Mouse (Mus musculus): ENCODE results near the gene Pigg. TPM values are rescaled to one million over a fixed set of nuclear protein-coding genes. Genes with fewer than 3 reads are reported as not detected.

The Pigg gene
- total and polyA plus RNA-seq, 3 experiments = 6.7 to 11.2 TPM; not detected in 1

- Histone ChIP-seq H3K27ac (ENCODE audit: control insufficient read depth, low read depth, low read length) (no peak overlapping the region), H3K4me1 (ENCODE audit: control insufficient read depth in 1 of 2, insufficient read depth in 2 of 2, low read length in 2 of 2) (peaks cover 3 to 7% of the 10 kb centered on the region in 2 experiments; a peak in 3 of 4 replicates), H3K36me3 (ENCODE audit: control insufficient read depth in 1 of 2, insufficient read depth in 2 of 2, low read length in 2 of 2) (peaks cover 0 to 7% of the 10 kb centered on the region in 2 experiments; a peak in 2 of 4 replicates), H3K4me3 (ENCODE audit: control insufficient read depth in 1 of 2, insufficient read depth in 1 of 2, low read depth in 2 of 2, low read length in 2 of 2) (no peak overlapping the region), H3K27me3 (ENCODE audit: control insufficient read depth in 1 of 2, insufficient read depth in 2 of 2, low read length in 2 of 2) (no peaks in the 10 kb centered on the region), H3K9ac (ENCODE audit: control insufficient read depth, low read depth, low read length, poor library complexity, severe bottlenecking) (no peak overlapping the region), H3K9me3 (replicated peaks; ENCODE audit: insufficient read depth, low read length) (no peaks in the 10 kb centered on the region), H3K79me2 (ENCODE audit: control insufficient read depth, insufficient read depth, low read length, poor library complexity) (no peaks in the 10 kb centered on the region)
- TF ChIP-seq RCOR1 (IDR thresholded peaks at IDR 0.05; ENCODE audit: low read depth, low read length) = peak; percentile 57; the same call in 1 of the 2 replicates
- no peak for TF ChIP-seq USF2 (IDR thresholded peaks at IDR 0.05; ENCODE audit: borderline replicate concordance in 1 of 2, insufficient read depth in 1 of 2, low read depth in 1 of 2, low read length in 2 of 2)
- TF ChIP-seq EP300 (IDR thresholded peaks at IDR 0.05; ENCODE audit: low read depth in 1 of 2, low read length in 2 of 2) = peak in 1 of 2 experiments; percentile 50; a peak in 1 of 4 replicates
- TF ChIP-seq MYC (IDR thresholded peaks at IDR 0.05; ENCODE audit: low read depth, low read length) = no peak
- peak; percentile 41 for TF ChIP-seq TAL1 (IDR thresholded peaks at IDR 0.05; ENCODE audit: low read length)
- no peak for TF ChIP-seq SMC3 (IDR thresholded peaks at IDR 0.05; ENCODE audit: low read depth, low read length)
- peak; percentile 58 for DNase-seq (ENCODE audit: low read depth, low spot score)
These were observed 10.8 kb upstream of the Pigg start for GRCm38 (mm10) chr5:108301567-108301966.

DNA sequence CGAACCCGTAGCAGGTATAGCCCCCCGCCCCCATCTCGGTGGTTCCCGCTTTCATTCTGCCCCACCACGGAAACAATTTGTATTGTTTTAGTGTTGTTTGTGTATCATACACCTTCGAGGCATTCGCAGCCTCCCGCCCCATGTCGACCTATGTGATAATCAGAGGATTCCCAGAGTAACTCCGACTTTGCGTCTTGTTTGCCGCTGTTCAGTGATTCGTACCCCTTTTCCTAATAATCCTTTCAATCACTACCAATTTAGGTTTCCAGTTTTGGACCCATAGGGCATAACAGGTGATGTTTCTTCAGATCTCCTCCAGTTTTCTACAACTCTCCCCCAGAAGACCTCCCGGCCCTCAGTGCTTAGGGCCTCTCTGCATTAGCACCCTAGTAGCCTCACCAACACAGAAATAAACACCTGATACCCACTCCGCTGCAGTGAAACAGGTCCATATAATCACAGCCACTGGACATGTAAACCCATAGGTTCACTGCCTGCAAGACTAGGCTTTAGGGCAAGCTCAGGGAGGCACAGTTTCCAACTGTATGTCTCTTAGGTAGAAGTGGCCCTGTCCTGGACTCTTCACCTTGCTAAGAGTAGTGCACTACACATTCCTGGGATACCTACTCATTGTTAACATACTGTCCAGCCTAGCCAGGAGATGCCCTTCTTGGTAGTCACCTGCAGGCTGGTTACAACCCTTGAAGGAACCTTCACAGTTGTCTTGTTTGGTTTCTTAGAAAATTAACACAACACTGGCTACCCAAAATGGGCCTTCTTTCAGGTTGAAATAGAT, 854 bp downstream of the Pigg start:
- H3K36me3 ChIP-seq (ENCODE audit: control insufficient read depth in 1 of 2, insufficient read depth in 2 of 2, low read length in 2 of 2) = peaks cover 0 to 13% of the 10 kb centered on the region in 2 experiments; a peak in 3 of 4 replicates
- DNase-seq (ENCODE audit: low read depth, low spot score) = peak; percentile 37

DNA sequence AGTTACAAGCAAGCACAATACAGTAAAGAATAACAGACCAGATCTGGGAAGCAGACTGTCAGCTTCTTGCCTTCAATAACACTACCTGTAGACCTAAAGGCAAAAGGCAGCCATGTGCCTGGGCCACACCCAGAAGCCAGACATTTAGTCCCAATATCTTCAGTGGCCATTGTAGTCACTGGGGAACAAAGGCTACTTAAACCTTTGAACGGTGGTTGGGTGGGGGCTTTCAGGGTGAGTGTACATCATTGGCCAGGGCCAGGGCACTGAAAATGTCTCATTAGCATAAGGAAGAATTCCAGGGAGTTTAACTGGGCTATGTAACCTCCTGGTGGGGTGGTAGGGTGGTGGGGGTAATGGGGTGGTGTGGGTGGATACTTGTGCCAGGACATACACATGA, 18.6 kb downstream of the Pigg start:
- TF ChIP-seq MAFK (IDR thresholded peaks at IDR 0.05; ENCODE audit: borderline replicate concordance, low read depth, low read length) = no peak
- TF ChIP-seq ELF1 (IDR thresholded peaks at IDR 0.05; ENCODE audit: low read depth, low read length) = no peak
- no peak for TF ChIP-seq RAD21 (IDR thresholded peaks at IDR 0.05; ENCODE audit: low read depth, low read length)
- TF ChIP-seq E2F4 (IDR thresholded peaks at IDR 0.05; ENCODE audit: borderline replicate concordance, low read depth, low read length) = no peak
- no peak for TF ChIP-seq NRF1 (IDR thresholded peaks at IDR 0.05; ENCODE audit: insufficient read depth, low read depth, low read length, poor library complexity, severe bottlenecking)
- TF ChIP-seq MAZ (IDR thresholded peaks at IDR 0.05; ENCODE audit: low read depth, low read length) = no peak
- TF ChIP-seq KAT2A (conservative IDR thresholded peaks at IDR 0.05; ENCODE audit: low read depth, low read length) = no peak
- TF ChIP-seq ZMIZ1 (IDR thresholded peaks at IDR 0.05; ENCODE audit: low read depth, low read length) = no peak
- TF ChIP-seq GATA1 (IDR thresholded peaks at IDR 0.05; ENCODE audit: low read depth, low read length) = no peak
- TF ChIP-seq MEF2A (IDR thresholded peaks at IDR 0.05; ENCODE audit: extremely low read depth, insufficient replicate concordance, low read depth, low read length, poor library complexity, severe bottlenecking) = no peak
- TF ChIP-seq BHLHE40 (IDR thresholded peaks at IDR 0.05; ENCODE audit: borderline replicate concordance, low read depth, low read length) = no peak
- TF ChIP-seq MXI1 (IDR thresholded peaks at IDR 0.05; ENCODE audit: low read depth, low read length) = no peak
- no peak for TF ChIP-seq CHD2 (IDR thresholded peaks at IDR 0.05; ENCODE audit: low read length)
- TF ChIP-seq JUND (IDR thresholded peaks at IDR 0.05; ENCODE audit: low read depth, low read length) = no peak
- no peak for TF ChIP-seq USF2 (IDR thresholded peaks at IDR 0.05; ENCODE audit: borderline replicate concordance in 1 of 2, insufficient read depth in 1 of 2, low read depth in 1 of 2, low read length in 2 of 2)
- TF ChIP-seq ETS1 (IDR thresholded peaks at IDR 0.05; ENCODE audit: low read depth, low read length) = no peak
- H3K9me3 ChIP-seq (replicated peaks; ENCODE audit: insufficient read depth, low read length) = no peaks in the 10 kb centered on the region
- H3K27me3 ChIP-seq (ENCODE audit: control insufficient read depth in 1 of 2, insufficient read depth in 2 of 2, low read length in 2 of 2) = no peaks in the 10 kb centered on the region
- H3K4me1 ChIP-seq (ENCODE audit: control insufficient read depth in 1 of 2, insufficient read depth in 2 of 2, low read length in 2 of 2) = peaks cover 0 to 7% of the 10 kb centered on the region in 2 experiments; a peak in 2 of 4 replicates
- H3K79me2 ChIP-seq (ENCODE audit: control insufficient read depth, insufficient read depth, low read length, poor library complexity) = no peaks in the 10 kb centered on the region
- no peak for DNase-seq (ENCODE audit: low read depth, low spot score)
- H3K36me3 ChIP-seq (ENCODE audit: control insufficient read depth in 1 of 2, insufficient read depth in 2 of 2, low read length in 2 of 2) = peaks cover 5 to 7% of the 10 kb centered on the region in 2 experiments; a peak in 3 of 4 replicates
- H3K4me3 ChIP-seq (ENCODE audit: control insufficient read depth in 1 of 2, insufficient read depth in 1 of 2, low read depth in 2 of 2, low read length in 2 of 2) = no peak overlapping the region
- H3K9ac ChIP-seq (ENCODE audit: control insufficient read depth, low read depth, low read length, poor library complexity, severe bottlenecking) = no peak overlapping the region
- no peak overlapping the region for H3K27ac ChIP-seq (ENCODE audit: control insufficient read depth, low read depth, low read length)

More for the DNA sequence above, 854 bp downstream of the Pigg start:
- TF ChIP-seq POLR2A (IDR thresholded peaks at IDR 0.05; ENCODE audit: control insufficient read depth in 1 of 2, insufficient read depth in 1 of 2, low read depth in 1 of 2, low read length in 2 of 2, poor library complexity in 1 of 2) (no peak), MYC (IDR thresholded peaks at IDR 0.05; ENCODE audit: low read depth, low read length) (peak; percentile 5; the same call in 1 of the 2 replicates), CHD1 (IDR thresholded peaks at IDR 0.05; ENCODE audit: low read depth, low read length) (0 out of 2 replicates have a peak, but pooled peaks have one; percentile 38)
- Histone ChIP-seq H3K4me1 (ENCODE audit: control insufficient read depth in 1 of 2, insufficient read depth in 2 of 2, low read length in 2 of 2) (peaks cover 2 to 5% of the 10 kb centered on the region in 2 experiments; a peak in 3 of 4 replicates), H3K27me3 (ENCODE audit: control insufficient read depth in 1 of 2, insufficient read depth in 2 of 2, low read length in 2 of 2) (no peaks in the 10 kb centered on the region), H3K4me3 (ENCODE audit: control insufficient read depth in 1 of 2, insufficient read depth in 1 of 2, low read depth in 2 of 2, low read length in 2 of 2) (peak overlapping the region; percentile 76 to 87), H3K27ac (ENCODE audit: control insufficient read depth, low read depth, low read length) (peak overlapping the region; percentile 60), H3K79me2 (ENCODE audit: control insufficient read depth, insufficient read depth, low read length, poor library complexity) (peaks cover 16% of the 10 kb centered on the region), H3K9me3 (replicated peaks; ENCODE audit: insufficient read depth, low read length) (no peaks in the 10 kb centered on the region), H3K9ac (ENCODE audit: control insufficient read depth, low read depth, low read length, poor library complexity, severe bottlenecking) (peak overlapping the region; percentile 88)

All from MEL (cell line).